Mouse (Mus musculus) left cerebral cortex, postnatal 14 days (tissue): ENCODE measurements at regions not wholly inside any gene's neighbourhood (a gene's known extent, or its start where the extent isn't known, plus 50 kb on each side); places are given as distances from the start of the nearest gene placed in this dataset.
A peak's percentile ranks its signal among the peaks of the same experiment; 100 is the strongest.
"Not testable (repeated sequence)": the region's sequence is repeated elsewhere in the genome, so short reads cannot be mapped to it uniquely, and the experiment has no call there.

Experiments used
- DNase-seq, 2 experiments: peaks; one replicate each; pipeline ENCODE4 v3.0.0; 2021 to 2022; ENCODE audit warnings: low spot score in 2 of 2, mixed read lengths in 1 of 2
- intact Hi-C: fragments of 180-260 bp; cut with DNase I; formaldehyde crosslinking; loops from one replicate; pipeline ENCODE4 v1.15.1; 2025
- microRNA-seq, 2 experiments: library from miRNA; unstranded; fragments of <30 nt; microRNA quantifications; one replicate each; pipeline ENCODE4 v1.2.0; 2022

- intact Hi-C loops, DNase-seq: not testable (repeated sequence)
Observed at GRCm38 (mm10) chr13:61805300-61805699, 235.4 kb upstream of the Cts3 start.

- peak; percentile 0 to 24 for DNase-seq
- intact Hi-C loops, result not testable (repeated sequence)
Observed at GRCm38 (mm10) chr13:61804168-61804874, 234.4 kb upstream of the Cts3 start.

- DNase-seq, intact Hi-C loops: not testable (repeated sequence)
Observed at GRCm38 (mm10) chr13:61803763-61804162, 233.8 kb upstream of the Cts3 start.

GRCm38 (mm10) chr13:61763457-61763856, 193.5 kb upstream of the Cts3 start:
- intact Hi-C loops, DNase-seq: not testable (repeated sequence)

Small RNAs in the stretch of these regions (microRNA-seq; reads per million reads assigned to microRNA genes)
- 0 reads per million in 2 experiments for gene Gm23739
